Mouse (Mus musculus) T-helper 2 cell (primary cell): ENCODE data around the gene Pigs.

ENCODE experiments used
- in situ Hi-C: fragments of 300-600 bp; cut with MboI, MseI; formaldehyde crosslinking; loops from one replicate; pipeline ENCODE4 v1.15.1; 2025; ENCODE audit warnings: high pct_unique_total_duplicates

Gene Pigs

GRCm38 (mm10) chr11:78363309-78364007, 35.2 kb downstream of the Pigs start:
- in situ Hi-C loops, result loop anchor here (5.0 kb wide), 1 partner anchor 39 kb away; no protein-coding TSS in a partner anchor

- in situ Hi-C loops, result loop anchor here (5.0 kb wide), 1 partner anchor 38 kb away; no protein-coding TSS in a partner anchor
Observed at GRCm38 (mm10) chr11:78364103-78364502, 35.9 kb downstream of the Pigs start.

GRCm38 (mm10) chr11:78367456-78368225, 39.4 kb downstream of the Pigs start:
- in situ Hi-C loops, result no loop called here

- in situ Hi-C loops, result no loop called here
Observed at GRCm38 (mm10) chr11:78370389-78370788, 42.2 kb downstream of the Pigs start.

- in situ Hi-C loops, result no loop called here
Observed at GRCm38 (mm10) chr11:78371711-78372110, 43.5 kb downstream of the Pigs start.

- in situ Hi-C loops, result no loop called here
Observed at GRCm38 (mm10) chr11:78372166-78372565, 44.0 kb downstream of the Pigs start.

GRCm38 (mm10) chr11:78372610-78373009, 44.4 kb downstream of the Pigs start:
- in situ Hi-C loops, result no loop called here

- in situ Hi-C loops, result no loop called here
Observed at GRCm38 (mm10) chr11:78374147-78374546, 45.9 kb downstream of the Pigs start.

GRCm38 (mm10) chr11:78377549-78378159, 49.4 kb downstream of the Pigs start:
- in situ Hi-C loops, result no loop called here

- in situ Hi-C loops, result loop anchor here (5.0 to 10.0 kb wide), 2 partner anchors 234 to 648 kb away; no protein-coding TSS in a partner anchor
Observed at GRCm38 (mm10) chr11:78380351-78380750, 52.1 kb downstream of the Pigs start.

GRCm38 (mm10) chr11:78380996-78381395, 52.8 kb downstream of the Pigs start:
- in situ Hi-C loops, result loop anchor here (5.0 to 10.0 kb wide), 2 partner anchors 234 to 649 kb away; no protein-coding TSS in a partner anchor

- in situ Hi-C loops, result loop anchor here (5.0 to 10.0 kb wide), 2 partner anchors 233 to 650 kb away; no protein-coding TSS in a partner anchor
Observed at GRCm38 (mm10) chr11:78382286-78382685, 54.1 kb downstream of the Pigs start.

- in situ Hi-C loops, result loop anchor here (5.0 to 10.0 kb wide), 2 partner anchors 232 to 650 kb away; no protein-coding TSS in a partner anchor
Observed at GRCm38 (mm10) chr11:78382701-78383100, 54.5 kb downstream of the Pigs start.

- in situ Hi-C loops, result loop anchor here (10.0 kb wide), 1 partner anchor 229 kb away; no protein-coding TSS in a partner anchor
Observed at GRCm38 (mm10) chr11:78385776-78386175, 57.6 kb downstream of the Pigs start.

GRCm38 (mm10) chr11:78386508-78387043, 58.4 kb downstream of the Pigs start, which contains the start of gene Foxn1:
Gene Foxn1, minus strand, starts transcription at chr11:78386558.
- in situ Hi-C loops, result loop anchor here (10.0 kb wide), 1 partner anchor 228 kb away; no protein-coding TSS in a partner anchor
